Mouse (Mus musculus) bone marrow macrophage, adult 2 months (primary cell): ENCODE results near the gene Gtdc1.

Source experiments
- CTCF ChIP-seq: IDR thresholded peaks from 2 replicates; pipeline ENCODE4 v1.5.1; 2012; ENCODE audit warnings: low read depth, mild to moderate bottlenecking, low read length, moderate library complexity
- POLR2A ChIP-seq: IDR thresholded peaks from 2 replicates; pipeline ENCODE4 v1.6.1; 2012; ENCODE audit warnings: mild to moderate bottlenecking, low read depth, low read length, borderline replicate concordance

DNA sequence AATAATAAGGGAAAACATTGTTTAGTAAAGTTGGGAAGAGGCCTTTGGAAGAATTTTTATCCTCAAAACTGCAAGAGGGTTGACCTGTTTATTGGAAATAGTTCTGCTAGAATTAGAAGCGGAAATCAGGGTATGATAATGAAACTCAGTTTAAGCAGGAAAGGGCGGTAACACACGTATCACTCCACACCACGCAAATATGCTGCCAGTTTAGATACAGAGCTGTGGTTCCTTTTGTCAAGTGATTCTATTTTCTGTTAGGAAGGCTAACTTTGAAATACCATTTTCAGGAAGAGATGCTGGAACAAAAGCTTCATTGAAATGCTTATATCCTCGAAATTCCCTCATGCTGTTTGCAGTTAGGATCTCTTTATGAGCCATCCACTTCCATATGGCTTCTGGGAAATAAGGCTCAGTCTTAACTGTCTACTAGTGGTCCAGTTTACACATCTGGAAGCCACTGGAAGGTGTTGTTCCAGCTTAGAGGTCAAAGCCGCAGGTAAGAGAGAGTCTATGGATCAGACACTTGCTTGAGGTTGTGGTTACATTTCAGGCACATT lies 42.7 kb upstream of the Gtdc1 start:
- TF ChIP-seq POLR2A, result no peak
- no peak for TF ChIP-seq CTCF
